Mouse (Mus musculus) heart, adult 9 months (tissue): ENCODE data around the gene Lsamp.

Source experiments
- DNase-seq, 2 experiments: peaks; one replicate each; pipeline ENCODE4 v3.0.0; 2022; ENCODE audit warnings: low spot score in 2 of 2

Gene Lsamp

DNA sequence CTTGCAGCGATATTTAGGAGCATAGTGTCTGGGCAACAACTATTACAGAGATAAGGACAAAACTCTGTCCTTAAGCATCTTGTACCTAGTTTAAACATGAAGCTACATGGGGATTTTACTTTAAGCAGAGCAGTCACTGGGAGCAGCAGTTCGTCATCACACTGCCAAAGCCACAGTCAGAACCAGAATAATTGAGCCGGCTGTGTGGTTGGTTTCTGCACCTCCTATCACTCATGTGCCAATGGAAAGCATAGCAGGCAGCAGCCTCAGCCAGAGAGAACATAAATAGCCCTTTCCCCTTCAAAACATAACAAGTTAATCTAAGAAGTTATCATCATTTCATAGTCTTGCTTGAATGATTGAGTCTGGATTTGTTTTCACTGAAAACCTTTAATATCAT lies 2075.8 kb downstream of the Lsamp start:
- no peak for DNase-seq

DNA sequence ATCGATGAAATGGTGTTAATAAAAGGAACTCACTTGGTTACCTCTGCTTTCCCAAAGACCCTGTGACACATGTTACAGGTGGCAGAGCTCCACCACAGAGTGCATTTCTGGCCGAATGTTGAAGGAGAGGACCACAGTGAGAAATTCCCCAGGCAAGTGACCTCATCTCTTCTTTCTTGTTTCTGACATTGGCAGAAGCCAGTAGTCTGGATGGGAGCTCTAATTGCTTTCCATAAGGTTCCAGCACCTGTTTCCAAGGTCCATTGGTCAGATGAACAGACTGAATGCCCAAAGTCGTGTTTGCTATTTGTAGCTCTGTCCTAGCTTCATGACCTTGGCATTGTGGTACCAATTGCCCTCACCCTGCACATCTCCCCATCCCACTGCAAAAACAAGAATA lies 2090.2 kb downstream of the Lsamp start:
- no peak for DNase-seq

DNA sequence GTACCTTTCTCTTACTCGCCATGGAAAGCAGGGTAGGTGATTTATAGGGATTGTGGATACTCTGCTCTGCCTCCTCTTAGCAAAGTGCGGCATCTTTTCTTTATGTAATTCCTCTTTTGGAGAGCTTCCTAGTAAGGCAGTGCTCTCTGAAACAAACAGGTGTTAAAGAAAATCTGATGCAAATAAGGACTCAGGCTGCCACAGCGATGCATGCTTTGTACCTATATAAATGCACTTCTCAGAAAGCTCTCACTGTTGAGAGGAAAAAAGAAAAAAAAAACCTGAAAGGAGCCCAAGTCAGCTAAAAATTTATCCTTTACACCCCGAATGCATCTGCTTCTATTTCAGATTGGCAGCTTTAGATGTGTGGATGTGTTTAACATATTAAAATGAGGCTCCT lies 2095.4 kb downstream of the Lsamp start:
- no peak for DNase-seq

DNA sequence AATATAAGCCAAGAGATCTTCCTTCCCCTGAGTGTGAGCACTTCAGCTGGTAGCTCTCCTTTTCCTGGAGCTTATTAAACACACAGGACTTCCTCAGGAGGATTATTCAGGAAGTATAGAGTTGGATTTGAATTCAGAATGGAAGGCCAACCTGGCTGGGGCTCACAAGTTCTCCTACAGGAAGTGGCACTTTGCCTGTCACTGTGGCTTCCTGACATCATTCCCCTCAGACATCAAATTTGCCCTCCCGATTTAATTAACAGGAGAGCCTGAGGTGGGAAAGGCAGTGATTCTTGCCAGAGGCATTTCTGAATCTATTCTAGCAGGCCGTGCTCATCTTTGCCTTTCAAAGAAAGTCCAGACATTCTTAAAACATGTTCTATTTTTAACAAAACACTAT lies 2097.4 kb downstream of the Lsamp start:
- no peak for DNase-seq

DNA sequence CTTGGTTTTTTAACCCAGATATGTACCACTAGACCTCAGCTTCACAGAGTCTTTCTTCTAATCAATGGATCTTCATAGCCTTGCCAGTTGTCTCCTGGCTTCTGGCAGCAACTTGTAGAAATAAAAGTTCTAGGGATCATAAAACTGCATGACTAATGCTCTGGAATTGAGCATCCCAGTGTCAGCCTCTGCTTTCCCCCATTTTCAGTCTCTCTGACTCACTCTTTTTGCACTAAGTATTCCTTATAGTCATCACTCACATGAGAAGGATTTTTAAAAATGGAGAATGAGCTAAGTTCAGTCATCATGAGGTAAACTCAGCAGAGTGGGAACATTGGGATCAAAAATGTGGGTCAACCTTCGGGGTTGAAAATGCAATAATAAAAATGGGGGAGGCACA lies 2113.3 kb downstream of the Lsamp start:
- DNase-seq = no peak

DNA sequence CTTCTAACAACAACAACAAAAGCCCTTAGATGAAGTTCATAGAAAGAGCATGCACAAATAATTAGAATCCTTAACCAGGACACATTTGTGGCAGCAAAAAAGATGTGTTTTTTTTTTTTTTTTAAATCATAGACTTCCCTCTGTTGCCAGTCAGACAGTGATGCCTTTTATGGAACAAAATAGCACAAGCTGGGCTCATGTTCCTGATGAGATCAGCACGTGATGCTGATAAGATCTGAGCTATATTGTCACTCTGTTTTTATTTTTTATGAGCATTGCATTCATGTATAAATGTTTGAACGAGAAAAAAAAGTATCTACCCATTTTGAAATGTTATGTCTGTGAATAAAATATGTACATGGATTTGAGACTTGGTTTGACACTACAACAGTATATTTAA lies 2118.0 kb downstream of the Lsamp start:
- DNase-seq = no peak

DNA sequence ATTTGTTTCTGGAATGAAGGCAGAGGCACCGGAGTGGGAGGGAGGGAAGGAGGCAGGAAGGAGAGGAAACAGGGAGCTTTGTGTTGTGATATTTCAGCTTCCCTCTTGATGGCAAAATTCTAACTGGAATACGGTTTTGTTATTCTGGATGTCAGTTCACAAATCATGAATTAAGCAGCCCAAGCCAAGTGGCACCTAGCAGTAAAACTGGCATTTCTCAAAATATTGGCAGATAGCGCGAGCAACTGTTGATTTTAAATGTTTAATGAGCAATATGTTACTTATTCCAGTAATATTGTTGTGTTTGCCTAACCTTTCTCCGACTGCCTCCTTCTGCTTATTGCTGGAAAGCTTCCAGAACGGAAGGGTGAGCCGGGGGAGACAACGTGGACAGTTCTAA lies 2118.5 kb downstream of the Lsamp start:
- no peak for DNase-seq

DNA sequence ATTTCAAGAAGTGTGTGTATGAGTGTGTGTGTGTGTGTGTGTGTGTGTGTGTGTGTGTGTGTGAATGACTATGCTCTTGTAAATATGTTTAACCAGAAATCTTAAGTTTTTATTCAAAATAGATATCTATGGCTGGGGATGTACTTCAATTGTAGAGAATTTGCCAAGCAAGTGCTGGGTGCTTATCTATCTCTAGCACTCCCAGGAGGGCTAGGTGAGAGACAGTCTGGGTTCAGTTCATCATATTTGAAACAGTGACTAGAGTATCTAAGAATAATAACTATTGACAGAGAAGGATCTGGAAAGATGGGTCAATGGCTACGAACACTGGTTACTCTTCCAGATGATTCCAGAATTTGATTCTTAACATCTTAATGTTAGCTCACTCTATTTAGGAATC lies 2128.1 kb downstream of the Lsamp start:
- DNase-seq = no peak

DNA sequence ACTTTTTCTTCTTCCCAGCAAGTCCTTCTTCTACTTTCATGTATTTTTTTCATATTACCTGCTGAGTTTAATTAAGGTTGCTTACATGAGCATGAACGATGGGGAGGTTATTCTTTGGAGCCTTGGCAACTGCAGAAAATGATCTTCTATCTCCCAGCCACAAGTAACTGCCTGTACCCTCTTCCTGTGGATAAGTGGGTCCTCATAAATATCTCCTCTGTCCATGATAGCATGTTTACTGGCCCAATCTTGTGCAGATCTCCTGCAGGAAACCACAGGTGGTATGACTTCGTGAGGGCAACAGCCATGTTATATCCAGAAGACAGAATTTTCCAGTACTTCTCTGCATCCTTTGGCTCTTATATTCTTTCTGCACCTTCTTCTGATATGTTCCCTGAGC lies 2129.1 kb downstream of the Lsamp start:
- no peak for DNase-seq

DNA sequence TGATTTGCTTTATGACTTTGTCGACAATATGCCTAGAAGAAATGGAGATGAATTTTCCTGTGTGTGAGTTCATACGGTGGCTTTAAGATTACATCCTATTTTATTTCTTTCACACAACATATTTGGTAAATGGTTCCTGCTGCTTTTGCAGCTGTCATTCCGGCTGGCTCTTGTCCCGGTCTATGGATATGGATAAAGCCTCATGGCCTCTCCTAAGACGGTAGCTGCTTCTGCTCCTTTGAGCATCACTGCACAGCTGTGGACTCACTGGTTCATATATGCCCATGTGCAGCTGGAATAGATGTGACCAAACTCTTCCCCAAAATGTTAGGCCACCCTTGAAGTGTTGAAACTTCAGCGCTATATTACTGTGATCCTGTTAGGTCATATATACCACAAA lies 2137.6 kb downstream of the Lsamp start:
- DNase-seq = no peak

DNA sequence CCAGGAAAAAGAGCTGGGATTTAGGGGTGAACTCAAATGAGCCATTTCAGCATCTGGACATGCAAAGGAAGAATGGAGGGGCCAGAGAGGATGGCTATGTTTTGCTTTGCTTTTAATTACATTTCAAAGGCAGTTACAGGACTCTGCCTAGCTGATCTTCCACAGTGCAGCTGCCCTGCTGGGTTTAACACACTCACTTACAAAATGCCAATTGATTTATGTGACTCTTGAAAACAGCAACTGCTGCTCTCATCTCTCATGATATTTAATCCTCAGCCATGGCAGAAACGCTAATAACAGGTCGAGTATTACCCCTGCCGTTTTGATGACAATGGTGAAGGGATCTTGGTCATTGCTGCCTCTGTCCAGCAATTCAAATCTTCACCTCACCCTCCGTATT lies 2139.7 kb downstream of the Lsamp start:
- no peak for DNase-seq

DNA sequence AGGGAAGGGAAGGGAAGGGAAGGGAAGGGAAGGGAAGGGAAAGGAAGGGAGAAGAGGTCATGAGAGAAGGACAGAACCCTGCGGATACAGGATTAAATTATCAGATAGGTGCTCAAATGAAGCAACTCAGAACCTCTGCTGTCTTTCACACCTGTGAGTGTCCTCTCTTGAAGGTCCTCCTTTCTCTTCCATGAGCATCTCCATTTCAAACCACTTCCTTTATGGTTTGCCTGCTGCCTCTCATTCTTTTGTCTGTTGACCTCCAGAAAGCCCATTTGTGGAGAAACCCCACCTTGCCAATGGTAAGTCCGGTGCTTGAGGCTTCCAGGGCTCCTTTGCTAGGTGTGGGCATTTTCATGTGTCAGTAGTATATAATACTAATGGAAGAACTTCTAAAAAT lies 2141.9 kb downstream of the Lsamp start:
- no peak for DNase-seq

DNA sequence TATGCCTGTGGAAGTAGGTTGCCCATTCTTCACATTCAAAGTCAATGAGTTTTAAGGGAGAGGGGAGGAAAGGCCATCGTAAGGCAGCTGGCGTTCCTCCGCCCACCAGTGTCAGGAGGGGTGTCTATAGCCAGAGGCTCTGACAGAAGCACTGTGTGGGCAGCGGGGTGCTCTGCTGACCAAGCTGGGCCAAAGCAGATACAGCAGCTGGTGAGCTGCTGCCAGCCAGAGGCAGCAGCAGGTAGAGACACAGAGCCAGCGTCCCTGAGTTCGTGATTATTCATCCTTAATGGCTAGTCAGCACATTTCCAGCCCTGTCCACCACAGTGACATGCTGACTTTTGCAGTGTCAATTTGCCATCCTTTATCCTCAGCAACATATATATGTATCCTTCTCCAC lies 2163.0 kb downstream of the Lsamp start:
- no peak for DNase-seq

DNA sequence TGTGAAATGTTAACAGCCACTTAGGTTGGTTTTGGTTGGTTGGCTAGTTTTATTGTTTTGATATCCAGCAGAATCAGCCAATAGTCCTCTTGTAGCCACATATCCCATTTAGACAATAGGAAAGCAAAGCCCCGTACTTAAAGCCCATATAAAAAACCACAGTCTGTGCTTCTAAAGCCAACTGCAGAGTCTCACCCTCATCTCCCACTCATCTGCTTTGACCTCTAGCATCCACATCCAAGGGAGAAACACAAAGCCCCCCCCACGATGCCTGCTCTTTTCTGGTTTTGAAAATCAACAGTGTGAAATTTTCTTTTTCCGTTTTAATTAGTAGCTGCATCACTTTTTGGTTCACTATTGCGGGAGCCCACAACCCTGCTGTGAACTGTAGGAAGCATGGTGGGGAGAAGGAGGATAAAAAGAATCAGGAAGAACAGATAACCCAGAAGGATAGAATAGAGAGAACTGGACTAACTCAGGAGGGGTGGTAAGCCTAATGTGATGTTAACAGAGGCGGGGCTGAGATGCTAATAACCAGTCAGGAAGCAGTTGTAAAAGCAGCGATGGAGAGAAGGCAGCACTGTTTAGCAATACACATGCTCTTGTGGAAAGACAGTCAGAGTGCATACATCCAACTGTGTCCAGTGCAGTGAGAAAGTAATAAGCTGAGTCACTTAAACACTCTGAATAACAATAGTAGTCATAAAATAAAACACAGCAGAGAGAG lies 2165.2 kb downstream of the Lsamp start:
- no peak for DNase-seq

DNA sequence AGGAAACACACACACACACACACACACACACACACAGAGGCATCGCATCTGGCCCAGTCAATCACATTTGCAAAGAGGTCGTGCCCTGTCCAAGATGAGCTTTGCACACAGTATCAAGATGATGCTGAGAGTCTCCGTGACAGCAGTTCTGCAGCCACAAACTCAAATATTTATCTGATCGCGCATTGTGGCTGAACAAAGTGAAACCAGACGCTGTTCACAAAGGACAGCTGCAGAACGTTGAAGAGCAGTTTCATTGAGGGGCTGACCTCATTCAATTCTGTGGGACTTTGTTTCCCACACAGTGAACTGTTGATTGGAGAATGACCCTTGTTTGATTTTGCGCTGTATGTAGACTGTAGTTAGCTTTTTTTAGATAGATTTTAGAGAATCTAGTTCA lies 2168.5 kb downstream of the Lsamp start:
- DNase-seq = no peak

DNA sequence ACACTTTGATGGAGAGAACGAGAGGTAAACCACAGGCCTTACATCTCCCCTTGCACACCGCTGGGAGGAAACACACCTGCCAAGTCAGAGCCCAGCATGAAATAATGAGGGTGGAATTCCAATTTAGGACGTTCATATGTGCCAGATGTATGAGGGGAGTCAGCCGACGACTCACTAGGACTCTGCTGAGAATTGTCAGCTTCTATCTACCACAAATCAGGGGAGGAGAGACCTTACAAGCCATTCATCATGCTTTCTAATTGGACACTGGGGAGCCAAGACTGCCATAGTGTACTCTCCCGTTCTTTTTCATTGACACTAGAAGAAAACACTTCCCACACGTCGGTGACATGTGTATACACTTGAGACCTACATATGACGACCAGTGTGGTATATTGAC lies 2173.7 kb downstream of the Lsamp start:
- no peak for DNase-seq

DNA sequence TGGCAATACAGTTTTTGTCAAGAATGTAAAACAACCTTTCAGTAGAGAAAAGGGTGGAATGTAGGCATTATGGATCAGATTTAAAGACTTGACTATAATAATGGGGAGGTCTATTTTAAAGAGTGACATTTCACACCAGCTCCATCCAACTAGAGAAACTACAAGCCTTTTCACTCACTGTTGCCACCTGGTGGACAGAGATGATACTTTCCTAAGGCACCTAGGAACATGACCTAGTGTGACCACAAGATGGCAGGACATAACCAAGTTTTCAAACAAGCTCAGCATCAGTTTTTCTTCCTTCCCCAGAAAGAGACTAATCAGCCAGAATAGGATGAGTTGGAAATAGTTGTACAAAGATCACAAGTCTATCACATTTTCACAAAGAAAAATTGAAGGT lies 2180.8 kb downstream of the Lsamp start:
- DNase-seq = peak; percentile 44 to 81

DNA sequence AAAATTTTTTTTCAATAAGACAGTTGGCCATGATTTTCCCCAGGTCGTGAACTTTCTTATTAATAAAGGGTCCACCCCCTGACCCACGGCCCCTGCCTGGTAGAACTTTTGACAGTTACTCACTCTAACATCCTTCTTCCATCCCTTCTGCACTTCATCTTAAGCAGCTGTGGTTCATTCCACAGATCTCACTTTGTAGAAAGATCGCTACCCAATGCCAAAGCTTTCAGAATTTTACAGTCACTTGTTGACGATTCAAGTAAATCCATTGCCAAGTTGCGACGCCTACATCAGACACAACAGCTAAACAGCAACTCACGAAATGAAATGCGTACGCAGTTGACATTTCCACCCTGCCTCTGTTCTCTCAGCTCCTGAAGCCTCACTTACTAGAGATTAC lies 2184.1 kb downstream of the Lsamp start:
- DNase-seq = no peak

DNA sequence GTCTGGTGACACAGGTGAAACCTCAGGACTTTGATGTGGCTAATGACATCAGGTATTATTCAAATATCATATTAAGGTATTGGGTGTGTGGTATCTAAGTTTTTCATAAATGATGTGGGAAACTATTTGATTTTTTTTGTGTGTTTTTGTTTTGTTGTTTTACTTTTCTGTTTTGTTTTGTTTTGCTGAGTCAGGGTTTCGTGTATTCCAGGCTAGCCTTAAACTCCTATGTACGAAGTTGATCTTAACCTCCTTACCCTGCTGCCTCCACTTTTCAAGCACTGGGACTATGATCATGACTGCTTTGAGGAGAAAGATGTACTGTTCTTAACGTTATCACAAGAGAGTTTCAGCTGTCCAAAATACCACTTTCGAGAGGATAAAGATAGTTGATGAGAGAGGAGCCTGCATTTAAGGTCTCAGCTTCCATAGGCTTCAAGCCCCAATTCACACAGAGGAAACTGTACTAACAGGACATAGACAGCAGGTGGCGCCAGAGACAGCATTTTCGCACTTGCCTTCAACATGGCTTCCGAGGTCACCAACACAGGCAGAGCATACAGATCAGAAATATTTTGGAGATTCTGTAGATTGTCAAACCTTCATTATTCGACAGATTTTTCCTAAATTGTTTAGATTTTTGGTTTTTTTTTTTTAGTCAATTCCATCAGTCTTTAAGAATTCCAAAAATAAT lies 2185.4 kb downstream of the Lsamp start:
- DNase-seq = peak; percentile 10 to 49

DNA sequence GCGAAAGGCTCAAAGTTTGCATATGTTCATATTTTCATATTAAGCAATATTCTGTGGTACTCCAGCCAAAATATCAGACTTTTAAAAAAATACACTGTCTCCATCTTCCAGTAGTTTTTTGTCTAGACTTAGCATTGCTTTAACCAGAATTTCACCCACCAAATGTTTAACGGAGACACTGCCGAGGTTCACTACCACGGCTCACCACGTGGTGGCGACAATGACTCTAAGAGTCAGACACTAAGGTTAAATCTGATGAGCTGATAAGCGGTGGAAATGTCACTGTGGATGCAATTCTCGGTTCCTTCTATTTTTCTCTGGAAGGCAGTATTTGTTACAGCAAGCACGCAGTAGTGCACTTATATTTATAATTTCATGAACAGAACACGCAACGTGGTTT lies 2188.3 kb downstream of the Lsamp start:
- peak in 1 of 2 experiments; percentile 15 for DNase-seq

DNA sequence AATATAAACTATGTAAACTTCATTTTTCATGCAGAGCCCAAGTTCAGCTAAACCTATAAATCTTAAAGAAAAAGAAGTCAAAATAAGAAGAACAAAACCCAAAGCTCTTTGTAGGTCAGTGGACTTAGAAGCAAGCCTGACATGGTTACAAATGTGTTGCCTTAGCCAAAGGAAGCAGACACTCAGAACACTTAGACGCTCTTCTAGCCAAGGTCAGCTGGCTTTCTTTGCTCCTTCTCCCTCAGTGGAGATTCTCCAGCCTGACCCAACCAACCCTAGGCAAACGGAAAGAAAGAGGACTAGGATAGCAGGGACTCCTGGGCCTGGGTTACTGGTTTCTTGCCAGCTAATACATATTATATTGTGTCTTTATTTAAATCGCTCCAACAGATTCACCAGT lies 2194.7 kb downstream of the Lsamp start:
- no peak for DNase-seq

DNA sequence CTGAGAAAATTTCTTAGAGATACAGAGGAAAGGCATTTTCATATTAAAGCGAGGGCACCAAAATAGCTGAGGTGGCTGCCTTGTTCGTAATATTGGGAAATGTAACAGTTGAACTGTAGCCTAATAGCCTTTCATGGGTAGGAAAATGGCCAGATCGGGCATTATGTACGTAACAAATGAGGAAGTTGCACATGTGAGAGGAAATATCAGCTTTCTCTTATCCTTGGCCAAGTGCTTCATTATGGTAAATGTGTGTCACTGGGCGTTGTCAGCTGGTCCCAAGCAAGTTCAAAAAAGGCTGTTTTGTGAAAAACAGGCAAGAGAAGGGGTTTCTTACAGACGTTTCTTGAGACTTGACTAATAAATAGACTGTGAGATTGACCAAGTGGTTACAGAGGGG lies 2195.9 kb downstream of the Lsamp start:
- DNase-seq = no peak

DNA sequence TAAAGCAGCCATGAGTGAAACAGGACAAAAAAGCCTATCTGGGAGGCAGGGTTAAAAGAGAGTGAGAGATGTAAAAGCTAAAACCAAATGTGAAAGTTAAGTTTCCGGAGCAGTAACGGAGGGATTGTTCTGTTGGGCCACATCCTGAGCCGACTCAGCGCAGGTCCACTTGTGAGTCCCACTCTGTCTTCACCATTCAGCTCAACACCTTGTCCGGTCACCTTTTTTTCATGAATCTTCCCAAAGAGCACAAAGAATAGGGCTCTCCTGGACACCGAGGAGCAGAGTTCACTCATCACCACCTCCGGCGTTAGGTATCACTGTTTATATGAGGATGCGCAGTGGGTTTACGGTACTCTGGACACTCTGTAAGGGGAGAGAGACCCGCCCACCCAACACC lies 2196.3 kb downstream of the Lsamp start:
- no peak for DNase-seq
